Mouse (Mus musculus) neural tube, embryonic 14.5 days (tissue): Measurements from ENCODE around the gene Ece1. TPM values are rescaled to one million over a fixed set of nuclear protein-coding genes. Genes with fewer than 3 reads are reported as not detected.

Experiments used
- ATAC-seq: fragments of 200-750 bp; cut with Nextera tagmentation; 2 replicates; pipeline ENCODE4 v1.8.0; 2017; ENCODE audit warnings: low read depth, mild to moderate bottlenecking, moderate TSS enrichment, moderate library complexity
- H3K27ac ChIP-seq: fragments of 300-500 bp; sonication (generic); 2 replicates; pipeline ENCODE4 v1.5.1; 2014; ENCODE audit warnings: low read depth, mild to moderate bottlenecking, control low read depth, low read length, moderate library complexity, mixed read lengths
- H3K27me3 ChIP-seq: fragments of 300-500 bp; sonication (generic); 2 replicates; pipeline ENCODE4 v1.6.1; 2014; ENCODE audit warnings: low read length; ENCODE audit not compliant: control insufficient read depth, insufficient read depth
- H3K36me3 ChIP-seq: fragments of 300-500 bp; sonication (generic); 2 replicates; pipeline ENCODE4 v1.6.1; 2014; ENCODE audit warnings: low read length, mixed read lengths; ENCODE audit not compliant: control insufficient read depth, insufficient read depth
- H3K4me1 ChIP-seq: fragments of 300-500 bp; sonication (generic); 2 replicates; pipeline ENCODE4 v1.6.1; 2014; ENCODE audit warnings: low read length; ENCODE audit not compliant: control insufficient read depth, insufficient read depth
- H3K4me2 ChIP-seq: fragments of 300-500 bp; sonication (generic); 2 replicates; pipeline ENCODE4 v1.6.1; 2014; ENCODE audit warnings: mild to moderate bottlenecking, low read depth, low read length, control low read depth
- H3K4me3 ChIP-seq: fragments of 300-500 bp; sonication (generic); 2 replicates; pipeline ENCODE4 v1.5.1; 2014; ENCODE audit warnings: low read depth, low read length, control low read depth, mixed read lengths
- H3K9ac ChIP-seq: fragments of 300-500 bp; sonication (generic); replicated peaks from 2 replicates; pipeline ENCODE4 v1.6.1; 2014; ENCODE audit warnings: low read depth, mild to moderate bottlenecking, control low read depth, low read length, mixed read lengths
- H3K9me3 ChIP-seq: fragments of 300-500 bp; sonication (generic); 2 replicates; pipeline ENCODE4 v1.6.1; 2016; ENCODE audit warnings: low read length; ENCODE audit not compliant: control insufficient read depth
- WGBS: fragments of 180-500 bp; shearing (Covaris S2); extraction: QIAGEN DNeasy Blood & Tissue Kit; methylation state at CpG from one replicate; pipeline ENCODE4 v1.1.7; 2014; 5-methylcytosine and 5-hydroxymethylcytosine counted together
- polyA plus RNA-seq: library from polyadenylated mRNA; unstranded; fragments of >200 nt; fragmentation: Nextera tagmentation; extraction: Ambion mirVana; gene quantifications from 2 replicates; pipeline ENCODE4 v1.2.1, GENCODE M21; 2014

Ece1 gene
- polyA plus RNA-seq, 1 experiment from 2014 or later = 24.9 TPM

- no peak for ATAC-seq
- Histone ChIP-seq H3K9ac (peak overlapping the region; percentile 98), H3K27me3 (0 out of 2 replicates have a peak, but pooled peaks cover 3% of the 10 kb centered on the region), H3K27ac (no peak overlapping the region), H3K4me2 (peak overlapping the region; percentile 84), H3K4me3 (peak overlapping the region; percentile 91), H3K9me3 (no peaks in the 10 kb centered on the region), H3K4me1 (peaks cover 23% of the 10 kb centered on the region), H3K36me3 (peaks cover 10% of the 10 kb centered on the region; the same call in 1 of the 2 replicates)
- 46% methylated on average over 12 of the region's 12 CpGs for WGBS
These were observed 132.7 kb downstream of the Ece1 start for GRCm38 (mm10) chr4:137994562-137995336.

- Histone ChIP-seq H3K9ac (no peak overlapping the region; the same call in 1 of the 2 replicates), H3K4me2 (peak overlapping the region; percentile 84), H3K27me3 (0 out of 2 replicates have a peak, but pooled peaks cover 3% of the 10 kb centered on the region), H3K4me1 (peaks cover 26% of the 10 kb centered on the region), H3K27ac (no peak overlapping the region), H3K36me3 (peaks cover 10% of the 10 kb centered on the region; the same call in 1 of the 2 replicates), H3K9me3 (no peaks in the 10 kb centered on the region), H3K4me3 (peak overlapping the region; percentile 91)
- no peak for ATAC-seq
- 72% methylated on average over 12 of the region's 12 CpGs for WGBS
These were observed 133.4 kb downstream of the Ece1 start for GRCm38 (mm10) chr4:137995399-137995798.

GRCm38 (mm10) chr4:137998232-137998631, 136.2 kb downstream of the Ece1 start:
- peaks cover 10% of the 10 kb centered on the region; the same call in 1 of the 2 replicates for H3K36me3 ChIP-seq
- no peak for ATAC-seq
- H3K4me3 ChIP-seq = no peak overlapping the region
- H3K9ac ChIP-seq = no peak overlapping the region
- H3K27ac ChIP-seq = no peak overlapping the region
- WGBS = 77% methylated on average over 4 of the region's 4 CpGs
- peaks cover 31% of the 10 kb centered on the region for H3K4me1 ChIP-seq
- H3K4me2 ChIP-seq = no peak overlapping the region
- H3K9me3 ChIP-seq = no peaks in the 10 kb centered on the region
- 0 out of 2 replicates have a peak, but pooled peaks cover 3% of the 10 kb centered on the region for H3K27me3 ChIP-seq

- no peak overlapping the region for H3K4me2 ChIP-seq
- no peaks in the 10 kb centered on the region for H3K9me3 ChIP-seq
- peaks cover 19% of the 10 kb centered on the region for H3K4me1 ChIP-seq
- H3K36me3 ChIP-seq = peaks cover 10% of the 10 kb centered on the region; the same call in 1 of the 2 replicates
- no peak overlapping the region for H3K9ac ChIP-seq
- H3K27ac ChIP-seq = 0 out of 2 replicates have a peak overlapping the region, but pooled peaks have one; percentile 22
- H3K27me3 ChIP-seq = no peaks in the 10 kb centered on the region
- ATAC-seq = no peak
- no peak overlapping the region for H3K4me3 ChIP-seq
- WGBS = 34% methylated on average over 7 of the region's 7 CpGs
These were observed 138.6 kb downstream of the Ece1 start for GRCm38 (mm10) chr4:138000682-138001081.

- Histone ChIP-seq H3K4me1 (0 out of 2 replicates have a peak, but pooled peaks cover 8% of the 10 kb centered on the region), H3K27me3 (no peaks in the 10 kb centered on the region), H3K9ac (no peak overlapping the region), H3K27ac (no peak overlapping the region), H3K36me3 (peaks cover under 1% of the 10 kb centered on the region; the same call in 1 of the 2 replicates), H3K4me3 (no peak overlapping the region), H3K4me2 (no peak overlapping the region), H3K9me3 (no peaks in the 10 kb centered on the region)
- WGBS = 91% methylated on average over 11 of the region's 11 CpGs
- no peak for ATAC-seq
These were observed 142.0 kb downstream of the Ece1 start for GRCm38 (mm10) chr4:138003909-138004610.

GRCm38 (mm10) chr4:138005781-138006180, 143.7 kb downstream of the Ece1 start:
- Histone ChIP-seq H3K4me1 (0 out of 2 replicates have a peak, but pooled peaks cover 1% of the 10 kb centered on the region), H3K27me3 (no peaks in the 10 kb centered on the region), H3K9ac (no peak overlapping the region), H3K27ac (no peak overlapping the region), H3K4me2 (no peak overlapping the region), H3K36me3 (no peaks in the 10 kb centered on the region; the same call in 1 of the 2 replicates), H3K9me3 (no peaks in the 10 kb centered on the region), H3K4me3 (no peak overlapping the region)
- ATAC-seq = no peak
- WGBS = 97% methylated on average over 1 of the region's 1 CpGs

GRCm38 (mm10) chr4:138006951-138007613, 145.0 kb downstream of the Ece1 start:
- no peak for ATAC-seq
- Histone ChIP-seq H3K4me1 (no peaks in the 10 kb centered on the region), H3K27ac (no peak overlapping the region), H3K4me3 (no peak overlapping the region), H3K9ac (no peak overlapping the region), H3K4me2 (no peak overlapping the region), H3K36me3 (no peaks in the 10 kb centered on the region; the same call in 1 of the 2 replicates), H3K27me3 (no peaks in the 10 kb centered on the region), H3K9me3 (no peaks in the 10 kb centered on the region)
- WGBS = 88% methylated on average over 9 of the region's 9 CpGs

GRCm38 (mm10) chr4:138008646-138009045, 146.6 kb downstream of the Ece1 start:
- Histone ChIP-seq H3K4me2 (no peak overlapping the region), H3K9ac (no peak overlapping the region), H3K4me1 (no peaks in the 10 kb centered on the region), H3K4me3 (no peak overlapping the region), H3K27me3 (no peaks in the 10 kb centered on the region), H3K9me3 (no peaks in the 10 kb centered on the region), H3K36me3 (no peaks in the 10 kb centered on the region; the same call in 1 of the 2 replicates), H3K27ac (no peak overlapping the region)
- 76% methylated on average over 6 of the region's 6 CpGs for WGBS
- no peak for ATAC-seq
